ENCODE assay signal across 7 mouse cellular contexts in genomic region chr17:29394761-29395160, GRCm38 (mm10). TPM values are rescaled to one million over a fixed set of nuclear protein-coding genes. Genes with fewer than 3 reads are reported as not detected.
DNase-seq lines count a peak whose midpoint lies in the region; ATAC-seq and TF ChIP-seq lines count a peak whose summit lies in the region.
"Not testable (repeated sequence)": the region's sequence is repeated elsewhere in the genome, so short reads cannot be mapped to it uniquely, and the experiment has no call there.

No protein-coding gene starts in this region.

- 74% methylated on average over 2 of the region's 2 CpGs for WGBS in heart, adult 2 months
- 84% methylated on average over 2 of the region's 2 CpGs for WGBS in heart, postnatal 0 days
- WGBS in liver, embryonic 11.5 days: 44% methylated on average over 2 of the region's 2 CpGs
- 41% methylated on average over 2 of the region's 2 CpGs for WGBS in liver, embryonic 16.5 days (ENCODE audit: insufficient replicate concordance)
- 79% methylated on average over 2 of the region's 2 CpGs for WGBS in stomach, postnatal 0 days

- peaks cover 0 to 28% of the 10 kb centered on the region in 2 experiments; a peak in 2 of 4 replicates for H3K36me3 ChIP-seq in MEL (ENCODE audit: control insufficient read depth in 1 of 2, insufficient read depth in 2 of 2, low read length in 2 of 2)
- H3K36me3 ChIP-seq in heart, adult 2 months (ENCODE audit: control insufficient read depth, insufficient read depth, low read length); heart, postnatal 0 days (replicated peaks; ENCODE audit: control insufficient read depth, insufficient read depth, low read length); liver, embryonic 11.5 days (ENCODE audit: control insufficient read depth, insufficient read depth, low read length); liver, embryonic 16.5 days (ENCODE audit: control insufficient read depth, insufficient read depth); megakaryocyte, embryonic 14.5 days (replicated peaks; ENCODE audit: low read length); stomach, postnatal 0 days (ENCODE audit: control insufficient read depth, insufficient read depth, low read length): not testable (repeated sequence)

- not testable (repeated sequence) for TF ChIP-seq POLR2A in MEL (IDR thresholded peaks at IDR 0.05; ENCODE audit: control insufficient read depth in 1 of 2, insufficient read depth in 1 of 2, low read depth in 1 of 2, low read length in 2 of 2, poor library complexity in 1 of 2); heart, adult 2 months (IDR thresholded peaks at IDR 0.05; ENCODE audit: insufficient read depth, low read depth, low read length)

- intact Hi-C loops in heart, adult 2 months (cut with DNase I): loop anchor here (2.0 kb wide), 1 partner anchor 14 kb away; no protein-coding TSS in a partner anchor

- H3K4me3 ChIP-seq in MEL (ENCODE audit: control insufficient read depth in 1 of 2, insufficient read depth in 1 of 2, low read depth in 2 of 2, low read length in 2 of 2): peak overlapping the region; percentile 42 to 61
- not testable (repeated sequence) for H3K4me3 ChIP-seq in heart, adult 2 months; heart, postnatal 0 days (ENCODE audit: low read depth, low read length); liver, embryonic 11.5 days (ENCODE audit: low read depth, low read length); liver, embryonic 16.5 days (ENCODE audit: low read depth, low read length); stomach, postnatal 0 days (ENCODE audit: low read depth, low read length)
- H3K4me3 ChIP-seq in megakaryocyte, embryonic 14.5 days (replicated peaks): peak overlapping the region; percentile 90

- H3K27ac ChIP-seq in MEL (ENCODE audit: control insufficient read depth, low read depth, low read length): peak overlapping the region; percentile 89
- H3K27ac ChIP-seq in heart, adult 2 months: peak overlapping the region; percentile 52
- H3K27ac ChIP-seq in heart, postnatal 0 days (ENCODE audit: low read depth): peak overlapping the region; percentile 18; the same call in 1 of the 2 replicates
- H3K27ac ChIP-seq in liver, embryonic 11.5 days (ENCODE audit: low read depth, low read length): peak overlapping the region; percentile 61
- H3K27ac ChIP-seq in liver, embryonic 16.5 days (ENCODE audit: low read length): peak overlapping the region; percentile 72
- peak overlapping the region; percentile 24; the same call in 1 of the 2 replicates for H3K27ac ChIP-seq in stomach, postnatal 0 days (replicated peaks)

- TF ChIP-seq RAD21 in MEL (IDR thresholded peaks at IDR 0.05; ENCODE audit: low read depth, low read length): not testable (repeated sequence)

- TF ChIP-seq CTCF in MEL (IDR thresholded peaks at IDR 0.05 in 2 of 3, conservative IDR thresholded peaks at IDR 0.05 in 1 of 3; ENCODE audit: control insufficient read depth in 1 of 3, insufficient read depth in 1 of 3, low read depth in 2 of 3, low read length in 3 of 3, poor library complexity in 1 of 3, severe bottlenecking in 1 of 3); heart, adult 2 months (IDR thresholded peaks at IDR 0.05); heart, postnatal 0 days (IDR thresholded peaks at IDR 0.05; ENCODE audit: low read depth); stomach, postnatal 0 days (IDR thresholded peaks at IDR 0.05; ENCODE audit: low read depth): not testable (repeated sequence)

- ATAC-seq in heart, postnatal 0 days (ENCODE audit: insufficient read depth, low read depth); liver, embryonic 11.5 days (replicated peaks; ENCODE audit: low FRiP score); liver, embryonic 16.5 days (ENCODE audit: low read depth); stomach, postnatal 0 days (ENCODE audit: low FRiP score, low TSS enrichment): not testable (repeated sequence)

- not testable (repeated sequence) for H3K4me2 ChIP-seq in heart, postnatal 0 days (ENCODE audit: low read depth, low read length); liver, embryonic 11.5 days; liver, embryonic 16.5 days (ENCODE audit: low read depth, low read length); stomach, postnatal 0 days (replicated peaks; ENCODE audit: low read depth)

- not testable (repeated sequence) for H3K9me3 ChIP-seq in MEL (replicated peaks; ENCODE audit: insufficient read depth, low read length); heart, postnatal 0 days (replicated peaks; ENCODE audit: control insufficient read depth, low read length); liver, embryonic 11.5 days (ENCODE audit: control insufficient read depth, low read length); liver, embryonic 16.5 days (replicated peaks; ENCODE audit: control insufficient read depth, low read length); megakaryocyte, embryonic 14.5 days; stomach, postnatal 0 days (ENCODE audit: control insufficient read depth, low read length)

- H3K4me1 ChIP-seq in MEL (ENCODE audit: control insufficient read depth in 1 of 2, insufficient read depth in 2 of 2, low read length in 2 of 2): peaks cover 6 to 54% of the 10 kb centered on the region in 2 experiments
- H3K4me1 ChIP-seq in heart, adult 2 months (ENCODE audit: control insufficient read depth, insufficient read depth, low read length); stomach, postnatal 0 days (replicated peaks; ENCODE audit: control insufficient read depth, insufficient read depth): not testable (repeated sequence)
- H3K4me1 ChIP-seq in heart, postnatal 0 days (ENCODE audit: control insufficient read depth, insufficient read depth): peaks cover 31% of the 10 kb centered on the region
- peaks cover 63% of the 10 kb centered on the region for H3K4me1 ChIP-seq in liver, embryonic 11.5 days (replicated peaks; ENCODE audit: control insufficient read depth, insufficient read depth, low read length)
- peaks cover 49% of the 10 kb centered on the region for H3K4me1 ChIP-seq in liver, embryonic 16.5 days (ENCODE audit: control insufficient read depth, low read depth, low read length)
- H3K4me1 ChIP-seq in megakaryocyte, embryonic 14.5 days: peaks cover 79% of the 10 kb centered on the region

- not testable (repeated sequence) for H3K27me3 ChIP-seq in MEL (ENCODE audit: control insufficient read depth in 1 of 2, insufficient read depth in 2 of 2, low read length in 2 of 2); heart, adult 2 months (ENCODE audit: control insufficient read depth, insufficient read depth, low read length); heart, postnatal 0 days (ENCODE audit: control insufficient read depth, insufficient read depth, low read length); liver, embryonic 11.5 days (replicated peaks; ENCODE audit: control insufficient read depth, insufficient read depth, low read length); liver, embryonic 16.5 days (ENCODE audit: control insufficient read depth, insufficient read depth, low read depth, low read length); megakaryocyte, embryonic 14.5 days (replicated peaks); stomach, postnatal 0 days (ENCODE audit: control insufficient read depth, insufficient read depth, low read length)

- peak; percentile 40 for DNase-seq in MEL (ENCODE audit: low read depth, low spot score)
- DNase-seq in heart, adult 2 months; heart, postnatal 0 days (ENCODE audit: low spot score); liver, embryonic 11.5 days (ENCODE audit: low spot score); stomach, postnatal 0 days (ENCODE audit: low spot score): not testable (repeated sequence)

- H3K9ac ChIP-seq in MEL (ENCODE audit: control insufficient read depth, low read depth, low read length, poor library complexity, severe bottlenecking): peak overlapping the region; percentile 84
- not testable (repeated sequence) for H3K9ac ChIP-seq in heart, adult 2 months (ENCODE audit: low read depth, low read length); heart, postnatal 0 days (replicated peaks; ENCODE audit: low read depth, low read length); liver, embryonic 11.5 days (ENCODE audit: low read depth, low read length); liver, embryonic 16.5 days (ENCODE audit: low read depth, low read length); stomach, postnatal 0 days (ENCODE audit: low read length)

- H3K79me2 ChIP-seq in MEL (ENCODE audit: control insufficient read depth, insufficient read depth, low read length, poor library complexity); heart, adult 2 months (replicated peaks; ENCODE audit: control insufficient read depth, insufficient read depth, low read length): not testable (repeated sequence)

- not testable (repeated sequence) for TF ChIP-seq EP300 in MEL (IDR thresholded peaks at IDR 0.05; ENCODE audit: low read depth in 1 of 2, low read length in 2 of 2); heart, adult 2 months (IDR thresholded peaks at IDR 0.05; ENCODE audit: insufficient read depth, low read depth, low read length); heart, postnatal 0 days (IDR thresholded peaks at IDR 0.05; ENCODE audit: low read depth); stomach, postnatal 0 days (optimal IDR thresholded peaks at IDR 0.05)

RNA-seq across cellular contexts. Expression of gene Fgd2, which starts 34.0 kb away (rescaled TPM):
- 0.07 and 0.23 TPM in 2 replicates for total RNA-seq in MEL (2012; rRNA removed)
- polyA plus RNA-seq in MEL (2012; ENCODE audit: insufficient read depth in 1 of 2, insufficient read length in 2 of 2, low read depth in 1 of 2, low replicate concordance in 2 of 2, missing spikeins in 1 of 2): under 1 TPM in 1 of 2 experiments, not detected in 1; 0.39 TPM
- total RNA-seq in heart, adult 2 months (2021): 1 to 10 TPM; 1.9 to 2.4 TPM
- 5.9 and 9.2 TPM in 2 replicates for polyA plus RNA-seq in heart, adult 2 months (2012; rRNA removed)
- total RNA-seq in heart, postnatal 0 days (2014; rRNA removed; ENCODE audit: low replicate concordance): 1.4 and 6.3 TPM in 2 replicates
- polyA plus RNA-seq in heart, postnatal 0 days (2015; fragmentation: Nextera tagmentation; extraction: Ambion mirVana): 1.6 and 2.3 TPM in 2 replicates
- 6.0 and 6.7 TPM in 2 replicates for polyA plus RNA-seq in liver, embryonic 11.5 days (2014; fragmentation: Nextera tagmentation; extraction: Ambion mirVana)
- 7.7 and 8.1 TPM in 2 replicates for polyA plus RNA-seq in liver, embryonic 16.5 days (2015; fragmentation: Nextera tagmentation; extraction: Ambion mirVana)
- 4.3 and 23.7 TPM in 2 replicates for polyA plus RNA-seq in megakaryocyte, embryonic 14.5 days (2012; ENCODE audit: insufficient read depth, low replicate concordance)
- 5.9 and 8.2 TPM in 2 replicates for polyA plus RNA-seq in stomach, postnatal 0 days (2015; fragmentation: Nextera tagmentation; extraction: Ambion mirVana)

RNA-seq across cellular contexts. Expression of gene Mtch1, which starts 47.0 kb away (rescaled TPM):
- 119 and 143 TPM in 2 replicates for total RNA-seq in MEL (2012; rRNA removed)
- 100 to 1,000 TPM; 147 to 233 TPM for polyA plus RNA-seq in MEL (2012; ENCODE audit: insufficient read depth in 1 of 2, insufficient read length in 2 of 2, low read depth in 1 of 2, low replicate concordance in 2 of 2, missing spikeins in 1 of 2)
- 100 to 1,000 TPM; 186 to 203 TPM for total RNA-seq in heart, adult 2 months (2021)
- 234 and 293 TPM in 2 replicates for polyA plus RNA-seq in heart, adult 2 months (2012; rRNA removed)
- total RNA-seq in heart, postnatal 0 days (2014; rRNA removed; ENCODE audit: low replicate concordance): 357 and 380 TPM in 2 replicates
- polyA plus RNA-seq in heart, postnatal 0 days (2015; fragmentation: Nextera tagmentation; extraction: Ambion mirVana): 208 and 209 TPM in 2 replicates
- polyA plus RNA-seq in liver, embryonic 11.5 days (2014; fragmentation: Nextera tagmentation; extraction: Ambion mirVana): 147 and 149 TPM in 2 replicates
- 33.3 and 48.5 TPM in 2 replicates for polyA plus RNA-seq in liver, embryonic 16.5 days (2015; fragmentation: Nextera tagmentation; extraction: Ambion mirVana)
- 140 and 280 TPM in 2 replicates for polyA plus RNA-seq in megakaryocyte, embryonic 14.5 days (2012; ENCODE audit: insufficient read depth, low replicate concordance)
- 189 and 201 TPM in 2 replicates for polyA plus RNA-seq in stomach, postnatal 0 days (2015; fragmentation: Nextera tagmentation; extraction: Ambion mirVana)

Comparison
In these comparisons a context has a peak if more than half of its experiments do, and no peak if none do; other contexts are left out.
1. H3K27ac ChIP-seq: peak in every context shown above with its lines; median percentile 89 in MEL; 72 in liver, embryonic 16.5 days; 61 in liver, embryonic 11.5 days; 52 in heart, adult 2 months; 24 in stomach, postnatal 0 days; 18 in heart, postnatal 0 days.